Mouse (Mus musculus): ENCODE data around the gene Ccnq. TPM values are rescaled to one million over a fixed set of nuclear protein-coding genes. Genes with fewer than 3 reads are reported as not detected.

Ccnq gene
- polyA plus RNA-seq, 1 experiment, result 56.9 TPM

DNA sequence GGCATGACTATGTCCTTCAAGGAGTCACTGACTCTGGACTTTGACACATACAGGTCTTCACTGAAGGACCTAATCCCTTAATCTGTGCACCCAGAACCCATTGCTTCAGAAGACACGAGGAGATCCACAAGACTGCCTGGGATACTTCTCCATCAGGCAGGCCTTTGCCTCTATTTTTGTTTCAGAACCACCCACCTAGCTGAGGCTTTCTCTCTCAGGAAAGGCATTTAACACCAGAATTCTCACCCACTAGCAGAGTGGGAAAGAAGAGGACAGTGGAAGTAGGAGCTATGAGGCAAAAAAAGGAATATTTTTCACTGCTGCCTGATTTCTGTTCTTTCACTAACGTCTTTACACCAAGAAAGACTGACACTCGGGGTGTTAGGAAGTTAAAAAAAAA, 25.2 kb downstream of the Ccnq start:
- H3K27me3 ChIP-seq (replicated peaks; ENCODE audit: control insufficient read depth, insufficient read depth, low read length), result no peaks in the 10 kb centered on the region
- no peak overlapping the region for H3K27ac ChIP-seq (ENCODE audit: insufficient read depth, low read depth, low read length)
- no peaks in the 10 kb centered on the region for H3K4me1 ChIP-seq (ENCODE audit: control insufficient read depth, insufficient read depth, low read length)
- TF ChIP-seq POLR2A (IDR thresholded peaks at IDR 0.05; ENCODE audit: low read depth, low read length) (no peak), CTCF (conservative IDR thresholded peaks at IDR 0.05; ENCODE audit: insufficient read depth, insufficient read length, low read depth, low read length) (no peak)
- H3K4me3 ChIP-seq (ENCODE audit: insufficient read depth, low read depth, low read length), result no peak overlapping the region
- DNase-seq, result no peak
- WGBS, result 83% methylated on average over 3 of the region's 3 CpGs
- no peaks in the 10 kb centered on the region for H3K36me3 ChIP-seq (ENCODE audit: control insufficient read depth, insufficient read depth, low read length)

DNA sequence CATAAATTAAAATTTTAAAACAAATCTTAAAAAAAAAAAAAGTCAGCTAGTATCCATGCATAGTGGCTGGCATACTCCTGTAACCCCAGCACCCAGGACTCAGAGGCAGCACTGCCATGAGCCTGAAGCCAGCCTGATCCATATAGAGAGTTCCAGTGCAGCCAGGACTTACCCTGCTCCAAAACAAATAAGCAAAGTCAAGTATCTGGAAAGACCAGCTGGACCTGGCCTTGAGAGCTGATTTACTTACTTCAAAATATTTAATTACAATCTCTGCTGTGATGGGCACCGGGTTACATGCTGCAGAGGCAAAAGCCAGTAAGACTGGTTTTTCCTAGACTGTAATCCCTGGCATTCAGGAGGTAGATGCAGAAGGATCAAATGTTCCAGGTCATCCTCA, 26.7 kb downstream of the Ccnq start:
- Histone ChIP-seq H3K4me3 (ENCODE audit: insufficient read depth, low read depth, low read length) (no peak overlapping the region), H3K4me1 (ENCODE audit: control insufficient read depth, insufficient read depth, low read length) (no peaks in the 10 kb centered on the region), H3K27me3 (replicated peaks; ENCODE audit: control insufficient read depth, insufficient read depth, low read length) (no peaks in the 10 kb centered on the region), H3K36me3 (ENCODE audit: control insufficient read depth, insufficient read depth, low read length) (no peaks in the 10 kb centered on the region), H3K27ac (ENCODE audit: insufficient read depth, low read depth, low read length) (no peak overlapping the region)
- 43% methylated on average over 1 of the region's 1 CpGs for WGBS
- no peak for DNase-seq
- TF ChIP-seq POLR2A (IDR thresholded peaks at IDR 0.05; ENCODE audit: low read depth, low read length), result no peak
- TF ChIP-seq CTCF (conservative IDR thresholded peaks at IDR 0.05; ENCODE audit: insufficient read depth, insufficient read length, low read depth, low read length), result no peak

DNA sequence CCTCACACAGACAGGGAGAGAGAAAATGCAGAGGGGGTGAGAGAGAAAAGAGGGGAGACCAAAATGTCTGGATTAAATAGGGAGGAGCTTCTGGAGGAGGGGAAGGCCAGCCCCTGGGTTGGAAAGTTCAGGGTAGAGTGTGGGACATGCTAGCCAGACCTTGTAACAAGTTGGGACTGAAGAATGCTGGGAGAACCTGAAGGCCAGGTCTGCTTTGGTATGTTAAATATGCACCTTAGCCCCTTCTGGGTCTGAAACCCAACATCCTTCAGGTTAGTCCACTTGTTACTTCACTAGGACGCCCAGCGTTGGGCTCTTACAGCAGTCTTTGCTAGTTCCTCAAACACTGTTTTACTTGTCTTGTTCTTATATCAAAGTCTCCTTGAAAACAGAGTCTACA, 30.1 kb downstream of the Ccnq start:
- no peak for TF ChIP-seq POLR2A (IDR thresholded peaks at IDR 0.05; ENCODE audit: low read depth, low read length)
- no peak for TF ChIP-seq CTCF (conservative IDR thresholded peaks at IDR 0.05; ENCODE audit: insufficient read depth, insufficient read length, low read depth, low read length)
- Histone ChIP-seq H3K27me3 (replicated peaks; ENCODE audit: control insufficient read depth, insufficient read depth, low read length) (no peaks in the 10 kb centered on the region), H3K27ac (ENCODE audit: insufficient read depth, low read depth, low read length) (no peak overlapping the region), H3K4me1 (ENCODE audit: control insufficient read depth, insufficient read depth, low read length) (no peaks in the 10 kb centered on the region), H3K36me3 (ENCODE audit: control insufficient read depth, insufficient read depth, low read length) (no peaks in the 10 kb centered on the region), H3K4me3 (ENCODE audit: insufficient read depth, low read depth, low read length) (no peak overlapping the region)
- DNase-seq, result no peak
- 81% methylated on average over 2 of the region's 2 CpGs for WGBS

DNA sequence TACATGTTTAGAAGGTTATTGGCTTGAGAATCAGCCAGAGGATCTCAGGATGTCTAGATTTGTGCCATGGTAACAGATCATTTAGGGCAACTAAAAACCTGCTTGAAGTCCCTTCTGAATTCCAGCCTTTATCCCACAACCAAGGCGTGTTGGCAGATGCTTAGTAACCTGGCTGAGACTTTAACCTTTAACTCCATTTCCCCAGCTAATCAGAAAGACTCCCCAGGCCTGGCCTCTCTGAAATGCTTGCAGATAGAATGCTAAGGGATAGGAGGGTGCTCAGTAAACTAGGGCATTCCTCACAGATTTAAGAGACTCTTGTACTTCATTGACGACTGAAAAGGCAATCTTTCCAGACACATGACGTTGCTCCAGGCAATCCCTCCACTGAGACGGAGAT, 33.9 kb downstream of the Ccnq start:
- TF ChIP-seq CTCF (conservative IDR thresholded peaks at IDR 0.05; ENCODE audit: insufficient read depth, insufficient read length, low read depth, low read length) (no peak), POLR2A (IDR thresholded peaks at IDR 0.05; ENCODE audit: low read depth, low read length) (no peak)
- H3K36me3 ChIP-seq (ENCODE audit: control insufficient read depth, insufficient read depth, low read length), result no peaks in the 10 kb centered on the region
- no peaks in the 10 kb centered on the region for H3K4me1 ChIP-seq (ENCODE audit: control insufficient read depth, insufficient read depth, low read length)
- no peak for DNase-seq
- WGBS, result 70% methylated on average over 4 of the region's 4 CpGs
- no peaks in the 10 kb centered on the region for H3K27me3 ChIP-seq (replicated peaks; ENCODE audit: control insufficient read depth, insufficient read depth, low read length)
- H3K27ac ChIP-seq (ENCODE audit: insufficient read depth, low read depth, low read length), result no peak overlapping the region
- no peak overlapping the region for H3K4me3 ChIP-seq (ENCODE audit: insufficient read depth, low read depth, low read length)

DNA sequence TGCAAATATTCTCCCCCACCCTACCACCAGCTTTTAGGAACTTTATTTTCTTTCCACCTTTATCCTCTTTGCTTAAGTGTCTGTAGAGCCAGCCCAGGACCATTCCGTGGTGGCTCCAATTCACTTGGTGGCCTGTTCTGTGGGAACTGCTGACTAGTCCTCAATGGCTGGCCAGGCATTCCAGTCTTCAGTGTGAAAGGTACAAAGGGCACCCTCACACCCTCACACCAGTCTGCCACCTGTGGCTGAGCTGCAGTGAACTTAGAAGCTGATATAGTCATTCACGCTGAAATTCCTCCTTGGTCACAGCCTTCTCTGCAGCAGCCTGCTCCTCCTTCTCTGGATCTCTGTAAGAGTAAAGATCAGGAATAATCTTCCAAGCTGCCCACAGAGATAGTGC, 42.9 kb downstream of the Ccnq start:
- H3K27me3 ChIP-seq (replicated peaks; ENCODE audit: control insufficient read depth, insufficient read depth, low read length), result no peaks in the 10 kb centered on the region
- peaks cover 4% of the 10 kb centered on the region; the same call in 1 of the 2 replicates for H3K4me1 ChIP-seq (ENCODE audit: control insufficient read depth, insufficient read depth, low read length)
- no peaks in the 10 kb centered on the region for H3K36me3 ChIP-seq (ENCODE audit: control insufficient read depth, insufficient read depth, low read length)
- whole genome bisulfite sequencing, result 58% methylated on average over 2 of the region's 2 CpGs
- H3K4me3 ChIP-seq (ENCODE audit: insufficient read depth, low read depth, low read length), result no peak overlapping the region
- no peak overlapping the region for H3K27ac ChIP-seq (ENCODE audit: insufficient read depth, low read depth, low read length)
- peak; percentile 68 for DNase-seq
- no peak for TF ChIP-seq CTCF (conservative IDR thresholded peaks at IDR 0.05; ENCODE audit: insufficient read depth, insufficient read length, low read depth, low read length)
- no peak for TF ChIP-seq POLR2A (IDR thresholded peaks at IDR 0.05; ENCODE audit: low read depth, low read length)

DNA sequence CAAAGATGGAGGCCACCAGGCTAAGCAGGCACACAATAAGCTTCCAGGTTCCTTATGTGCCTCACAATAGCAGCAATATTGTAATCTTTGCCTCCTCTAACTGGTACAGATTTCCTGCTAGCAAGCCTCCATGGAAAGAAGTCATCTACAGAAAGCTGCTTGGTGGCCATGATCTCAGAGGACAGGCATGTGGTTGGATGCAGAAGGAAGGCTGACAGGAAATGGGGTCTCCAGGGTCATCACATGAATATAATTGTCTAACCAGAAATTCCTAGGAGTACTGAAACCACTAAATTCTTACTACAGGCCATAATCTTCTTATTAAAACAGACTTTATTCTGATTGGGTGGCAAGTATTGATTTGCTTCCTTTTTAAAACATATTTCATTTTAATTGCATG, 45.5 kb downstream of the Ccnq start:
- peak; percentile 54 for DNase-seq
- Histone ChIP-seq H3K4me3 (ENCODE audit: insufficient read depth, low read depth, low read length) (no peak overlapping the region), H3K36me3 (ENCODE audit: control insufficient read depth, insufficient read depth, low read length) (no peaks in the 10 kb centered on the region), H3K4me1 (ENCODE audit: control insufficient read depth, insufficient read depth, low read length) (peaks cover 7% of the 10 kb centered on the region; the same call in 1 of the 2 replicates), H3K27ac (ENCODE audit: insufficient read depth, low read depth, low read length) (no peak overlapping the region), H3K27me3 (replicated peaks; ENCODE audit: control insufficient read depth, insufficient read depth, low read length) (no peaks in the 10 kb centered on the region)
- no peak for TF ChIP-seq POLR2A (IDR thresholded peaks at IDR 0.05; ENCODE audit: low read depth, low read length)
- no peak for TF ChIP-seq CTCF (conservative IDR thresholded peaks at IDR 0.05; ENCODE audit: insufficient read depth, insufficient read length, low read depth, low read length)

DNA sequence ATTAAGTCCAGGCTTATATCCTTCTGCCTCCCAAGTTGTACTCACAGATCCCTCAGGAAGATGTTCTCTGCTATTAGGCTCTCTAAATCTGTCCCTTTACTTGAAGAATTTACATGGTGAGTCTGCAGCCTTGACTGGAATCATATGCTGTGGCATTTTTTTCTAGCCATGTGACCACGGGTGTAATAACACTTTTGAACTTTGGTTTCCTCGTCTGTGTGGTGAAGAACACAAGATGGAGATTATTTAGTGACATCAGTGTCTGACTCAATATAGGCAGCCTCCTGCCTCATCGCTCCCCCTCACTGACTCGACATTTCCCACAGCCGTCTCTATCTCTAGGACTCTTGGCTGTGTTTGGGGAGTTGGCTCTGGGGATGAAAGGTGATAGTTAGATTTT, 48.4 kb downstream of the Ccnq start:
- DNase-seq, result no peak
- peak overlapping the region; percentile 20; the same call in 1 of the 2 replicates for H3K27ac ChIP-seq (ENCODE audit: insufficient read depth, low read depth, low read length)
- no peak for TF ChIP-seq CTCF (conservative IDR thresholded peaks at IDR 0.05; ENCODE audit: insufficient read depth, insufficient read length, low read depth, low read length)
- WGBS, result 66% methylated on average over 5 of the region's 5 CpGs
- H3K4me3 ChIP-seq (ENCODE audit: insufficient read depth, low read depth, low read length), result no peak overlapping the region
- no peaks in the 10 kb centered on the region for H3K27me3 ChIP-seq (replicated peaks; ENCODE audit: control insufficient read depth, insufficient read depth, low read length)
- peaks cover 7% of the 10 kb centered on the region; the same call in 1 of the 2 replicates for H3K4me1 ChIP-seq (ENCODE audit: control insufficient read depth, insufficient read depth, low read length)
- H3K36me3 ChIP-seq (ENCODE audit: control insufficient read depth, insufficient read depth, low read length), result no peaks in the 10 kb centered on the region

DNA sequence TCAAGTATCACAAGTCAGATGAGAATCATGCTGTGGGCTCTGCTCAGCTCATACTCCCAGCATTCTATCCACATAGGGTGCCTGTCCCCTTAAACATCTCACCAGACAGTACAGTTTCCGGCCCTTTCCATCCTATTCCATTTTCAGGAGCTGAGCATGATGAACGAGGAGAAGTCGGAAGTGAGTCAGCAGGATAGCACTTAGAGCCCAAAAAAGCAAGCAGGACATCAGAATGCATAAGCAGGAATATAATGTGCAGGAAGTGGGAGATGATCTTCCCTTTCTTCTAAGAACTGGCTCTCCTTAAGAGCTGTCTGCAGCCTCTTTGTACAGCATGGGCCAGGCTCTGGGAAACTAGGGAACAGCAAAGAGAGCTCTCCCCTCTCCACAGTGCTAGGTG, 49.2 kb downstream of the Ccnq start:
- peak overlapping the region; percentile 20; the same call in 1 of the 2 replicates for H3K27ac ChIP-seq (ENCODE audit: insufficient read depth, low read depth, low read length)
- WGBS, result 45% methylated on average over 3 of the region's 3 CpGs

More for the DNA sequence above, 49.2 kb downstream of the Ccnq start:
- Histone ChIP-seq H3K27me3 (replicated peaks; ENCODE audit: control insufficient read depth, insufficient read depth, low read length) (no peaks in the 10 kb centered on the region), H3K4me3 (ENCODE audit: insufficient read depth, low read depth, low read length) (no peak overlapping the region), H3K36me3 (ENCODE audit: control insufficient read depth, insufficient read depth, low read length) (no peaks in the 10 kb centered on the region), H3K4me1 (ENCODE audit: control insufficient read depth, insufficient read depth, low read length) (peaks cover 6% of the 10 kb centered on the region; the same call in 1 of the 2 replicates)
- TF ChIP-seq CTCF (conservative IDR thresholded peaks at IDR 0.05; ENCODE audit: insufficient read depth, insufficient read length, low read depth, low read length) (no peak), POLR2A (IDR thresholded peaks at IDR 0.05; ENCODE audit: low read depth, low read length) (no peak)
- DNase-seq, result peak; percentile 56

Other genes with a start within 250 kb of the Ccnq start
- not detected in 2 replicates for gene Sebox, start 248.3 kb downstream of the Ccnq start, polyA plus RNA-seq (2012; rRNA removed)
- gene Tmem199, start 239.6 kb downstream of the Ccnq start, polyA plus RNA-seq (2012; rRNA removed), result 14.0 and 15.9 TPM in 2 replicates
- gene Poldip2, start 239.5 kb downstream of the Ccnq start, polyA plus RNA-seq (2012; rRNA removed), result 115 and 118 TPM in 2 replicates
- gene Tnfaip1, start 215.4 kb downstream of the Ccnq start, polyA plus RNA-seq (2012; rRNA removed), result 33.0 and 33.3 TPM in 2 replicates
- gene Ift20, start 215.4 kb downstream of the Ccnq start, polyA plus RNA-seq (2012; rRNA removed), result 57.2 and 61.6 TPM in 2 replicates
- 34.4 and 41.9 TPM in 2 replicates for gene Tmem97, start 201.0 kb downstream of the Ccnq start, polyA plus RNA-seq (2012; rRNA removed)
- gene Nlk, start 54.4 kb downstream of the Ccnq start, polyA plus RNA-seq (2012; rRNA removed), result 11.7 and 12.1 TPM in 2 replicates
- 22.4 and 24.9 TPM in 2 replicates for gene Lyrm9, start 74.9 kb upstream of the Ccnq start, polyA plus RNA-seq (2012; rRNA removed)
- 1.5 TPM in 2 replicates for gene Nos2, start 169.1 kb upstream of the Ccnq start, polyA plus RNA-seq (2012; rRNA removed)
- 55.3 and 63.4 TPM in 2 replicates for gene Lgals9, start 233.2 kb upstream of the Ccnq start, polyA plus RNA-seq (2012; rRNA removed)